Mouse (Mus musculus): ENCODE results near the gene Endog.
"Not testable (repeated sequence)": the region's sequence is repeated elsewhere in the genome, so short reads cannot be mapped to it uniquely, and the experiment has no call there.

The Endog gene

DNA sequence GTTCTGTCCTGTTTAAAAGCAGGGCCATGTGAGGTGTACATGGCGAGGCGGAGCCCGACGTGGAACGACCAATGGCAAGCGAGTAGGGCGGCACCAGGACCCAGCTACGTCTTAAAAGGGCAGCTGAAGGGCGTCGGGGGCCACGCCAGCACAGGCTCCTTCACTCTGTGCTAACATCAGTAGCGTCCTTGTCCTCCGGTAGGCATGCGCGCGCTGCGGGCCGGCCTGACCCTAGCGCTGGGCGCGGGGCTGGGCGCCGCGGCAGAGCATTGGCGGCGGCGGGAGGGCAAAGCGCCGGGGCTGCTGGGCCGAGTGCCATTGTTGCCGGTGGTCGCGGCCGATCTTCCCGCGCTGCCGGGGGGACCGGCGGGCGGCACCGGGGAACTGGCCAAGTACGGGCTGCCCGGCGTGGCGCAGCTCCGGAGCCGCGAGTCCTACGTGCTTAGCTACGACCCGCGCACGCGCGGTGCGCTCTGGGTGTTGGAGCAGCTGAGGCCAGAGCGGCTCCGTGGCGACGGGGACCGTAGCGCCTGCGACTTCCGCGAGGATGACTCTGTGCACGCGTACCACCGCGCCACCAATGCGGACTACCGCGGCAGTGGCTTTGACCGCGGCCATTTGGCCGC, at the start of gene Endog:
Gene Endog, plus strand, starts transcription at position 123 of the 626 bp plus-strand sequence.
- DNase-seq: peak; percentile 92 to 93

DNA sequence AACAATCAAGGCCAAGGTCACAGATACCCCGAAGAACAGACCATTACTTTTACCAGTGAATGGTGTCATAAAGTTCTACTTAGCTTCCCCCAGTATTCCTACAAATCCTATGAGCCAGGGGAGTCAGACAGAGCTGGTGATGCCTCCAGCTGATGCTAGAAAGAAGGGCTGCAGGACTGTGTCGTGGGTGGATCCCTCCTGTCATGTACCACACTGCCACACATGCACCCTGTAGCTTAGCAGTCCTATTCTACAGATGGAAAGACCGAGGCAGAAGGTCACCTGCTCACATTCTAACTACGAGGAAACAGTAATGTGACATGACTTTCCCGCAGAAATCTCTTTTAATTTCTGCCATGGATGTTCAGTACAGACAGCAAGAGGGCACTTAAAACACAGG, 48.5 kb upstream of the Endog start:
- no peak for DNase-seq

DNA sequence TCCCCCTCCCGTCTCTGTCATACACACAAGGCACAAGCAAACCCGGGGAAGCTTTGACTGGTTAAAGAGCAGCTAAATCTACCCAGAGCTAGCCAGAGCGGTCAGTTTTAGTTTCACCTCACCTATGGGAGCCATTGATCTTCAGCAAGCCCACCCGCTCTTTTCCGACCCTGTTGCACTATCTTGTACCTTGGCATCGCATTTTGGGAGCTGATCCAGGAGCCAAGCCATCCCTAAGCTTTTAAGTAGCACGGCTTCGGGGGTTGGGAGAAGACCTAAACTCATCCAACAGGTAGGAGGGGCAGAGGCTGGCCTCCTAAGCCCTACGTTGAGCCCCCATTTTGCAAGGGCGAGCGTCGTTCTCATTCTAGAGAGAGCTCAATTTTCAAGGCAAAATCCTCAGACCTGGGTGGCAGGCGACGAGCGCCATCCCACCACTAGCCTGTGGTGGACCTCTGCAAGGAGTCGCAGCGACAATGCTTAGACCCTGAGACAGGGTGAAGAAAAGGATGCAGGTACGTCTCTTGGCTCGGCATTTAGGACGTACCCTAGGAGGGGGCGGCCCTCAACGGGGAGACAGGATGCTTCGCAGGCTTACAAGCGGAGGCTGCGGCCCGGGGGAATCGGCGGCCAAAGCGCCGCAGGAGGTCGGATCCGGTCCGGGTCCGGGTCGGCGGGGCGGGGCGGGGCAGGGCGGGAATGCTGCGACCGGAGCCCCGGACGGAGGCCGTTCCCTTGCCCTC, 47.4 kb upstream of the Endog start:
- DNase-seq: no peak

DNA sequence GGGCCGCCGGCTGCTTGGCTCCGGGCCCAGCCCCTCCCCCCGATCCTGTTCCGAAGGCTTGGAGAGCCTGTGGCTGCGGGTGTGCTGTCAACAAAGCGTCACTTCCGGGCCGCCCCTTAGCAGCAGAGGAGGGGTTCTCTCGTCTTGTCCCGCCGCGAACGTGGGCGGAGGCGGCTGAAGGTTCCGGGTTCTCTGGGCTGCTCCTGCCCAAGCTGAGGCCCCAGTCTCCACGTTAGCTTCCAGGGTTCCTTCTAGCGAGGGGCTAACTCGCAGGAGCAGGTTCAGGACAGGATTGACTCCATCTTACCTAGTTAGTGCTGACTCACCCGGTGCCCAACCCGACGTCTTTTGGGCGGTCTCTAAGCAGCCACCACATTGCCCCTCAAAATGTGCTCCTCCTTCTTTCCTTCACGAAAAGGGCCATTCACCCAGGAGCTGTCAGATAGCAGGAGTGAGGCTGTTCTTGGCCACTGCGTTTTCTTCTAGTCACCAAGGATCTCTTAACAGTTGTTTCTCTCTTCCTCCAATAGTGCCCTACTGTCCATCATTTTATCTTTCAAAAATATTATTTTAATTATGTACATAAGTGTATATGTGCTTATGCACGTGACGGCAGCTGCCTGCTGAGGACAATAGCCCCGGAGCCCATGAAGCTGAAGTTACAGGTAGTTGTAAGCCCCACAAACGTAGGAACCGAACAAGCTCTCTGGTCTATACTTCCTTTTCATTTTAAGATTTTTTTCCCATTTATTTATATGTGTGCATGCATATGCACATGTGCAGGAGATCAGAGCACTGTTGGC, 46.6 kb upstream of the Endog start, which contains the start of gene Zer1:
Gene Zer1, minus strand, starts transcription at position 114 of the 803 bp plus-strand sequence.
- peak; percentile 97 for DNase-seq

DNA sequence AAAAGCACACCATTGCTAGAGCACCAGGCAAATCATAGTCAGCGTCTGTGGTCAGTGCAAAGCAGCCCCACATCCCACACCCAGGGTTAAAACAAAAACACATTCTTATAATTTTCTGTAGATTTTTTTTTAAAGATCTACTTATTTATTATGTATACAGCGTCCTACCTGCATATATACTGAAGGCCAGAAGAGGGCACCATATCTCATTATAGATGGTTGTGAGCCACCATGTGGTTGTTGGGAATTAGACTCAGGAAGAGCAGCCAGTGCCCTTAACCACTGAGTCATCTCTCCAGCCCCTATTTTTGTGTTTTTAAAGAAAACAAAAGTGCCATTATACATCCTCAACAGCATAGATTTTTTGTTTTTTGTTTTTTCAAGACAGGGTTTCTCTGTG, 42.5 kb upstream of the Endog start:
- DNase-seq: peak in 1 of 2 experiments; percentile 58

DNA sequence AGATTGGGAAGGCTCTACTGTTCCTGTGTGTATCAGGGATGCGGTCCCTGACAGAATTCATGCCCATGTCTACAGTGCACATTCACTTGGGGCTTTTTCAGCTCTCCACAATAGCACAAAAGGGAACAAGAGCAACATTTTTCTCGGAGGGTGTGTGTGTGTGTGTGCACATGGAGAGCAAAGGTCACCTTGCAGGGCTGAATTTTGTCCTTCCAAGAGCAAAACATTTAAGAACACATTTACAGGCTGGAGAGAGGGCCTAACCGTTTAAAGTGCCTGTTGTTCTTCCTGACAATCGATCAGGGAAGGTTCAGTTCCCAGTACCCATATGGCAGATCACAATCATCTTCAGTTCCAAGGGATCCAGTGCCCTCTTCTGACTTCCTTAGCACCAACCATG, 41.1 kb upstream of the Endog start:
- no peak for DNase-seq

DNA sequence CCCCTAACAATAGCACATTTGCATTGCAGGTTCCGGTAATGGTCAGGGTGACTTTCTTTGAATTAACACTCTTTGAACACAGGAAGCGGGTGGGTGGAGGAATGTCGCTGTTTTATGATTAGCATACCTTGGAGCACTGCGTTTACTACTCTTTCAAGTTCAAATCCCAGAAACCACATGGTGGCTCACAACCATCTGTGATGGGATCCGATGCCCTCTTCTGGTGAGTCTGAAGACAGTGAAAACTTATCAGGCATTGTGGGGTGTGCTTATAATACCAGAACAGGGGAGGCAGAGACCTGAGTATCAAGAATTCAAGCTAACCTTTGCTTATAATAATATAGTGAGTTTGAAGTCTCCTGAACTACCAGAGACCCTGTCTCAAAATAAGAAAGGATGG, 40.1 kb upstream of the Endog start:
- DNase-seq: not testable (repeated sequence)

DNA sequence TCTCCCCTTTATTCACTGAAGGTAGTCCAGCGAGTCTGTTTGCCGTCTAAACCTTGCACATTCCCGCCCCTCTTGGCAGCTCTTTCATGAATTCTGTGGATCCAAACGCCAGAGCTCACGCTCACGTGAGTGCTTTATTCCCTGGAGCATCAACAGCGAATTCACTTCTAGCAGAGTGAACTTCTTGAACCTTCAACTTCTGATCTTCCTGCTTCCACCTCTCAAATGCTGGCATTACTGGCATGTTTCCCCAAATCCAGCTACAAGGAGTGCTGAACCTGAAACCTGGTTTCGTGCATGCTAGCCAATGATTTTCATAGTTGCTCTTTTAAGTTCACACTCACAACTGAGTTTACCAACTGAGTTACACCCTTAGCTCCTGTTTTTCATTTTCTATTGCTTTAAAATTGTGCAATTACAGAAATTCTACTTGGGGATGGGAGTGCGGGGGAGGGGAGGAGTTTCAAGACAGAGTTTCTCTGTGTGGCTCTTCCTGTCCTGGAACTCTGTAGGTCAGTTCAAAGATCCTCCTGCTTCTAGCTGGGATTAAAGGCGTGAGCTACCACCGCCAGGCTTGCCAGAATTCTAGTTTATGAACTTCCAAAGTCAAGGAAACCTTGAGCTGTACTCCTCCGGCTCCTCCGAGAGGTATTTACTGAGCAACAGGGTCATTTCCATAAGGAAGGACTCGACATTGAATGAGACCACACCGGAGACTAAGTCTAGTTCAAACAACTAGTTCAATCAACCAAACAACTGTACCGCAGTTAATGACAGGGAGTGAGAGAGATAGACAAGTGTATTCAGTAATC, 38.3 kb upstream of the Endog start:
- DNase-seq: peak; percentile 37 to 55

DNA sequence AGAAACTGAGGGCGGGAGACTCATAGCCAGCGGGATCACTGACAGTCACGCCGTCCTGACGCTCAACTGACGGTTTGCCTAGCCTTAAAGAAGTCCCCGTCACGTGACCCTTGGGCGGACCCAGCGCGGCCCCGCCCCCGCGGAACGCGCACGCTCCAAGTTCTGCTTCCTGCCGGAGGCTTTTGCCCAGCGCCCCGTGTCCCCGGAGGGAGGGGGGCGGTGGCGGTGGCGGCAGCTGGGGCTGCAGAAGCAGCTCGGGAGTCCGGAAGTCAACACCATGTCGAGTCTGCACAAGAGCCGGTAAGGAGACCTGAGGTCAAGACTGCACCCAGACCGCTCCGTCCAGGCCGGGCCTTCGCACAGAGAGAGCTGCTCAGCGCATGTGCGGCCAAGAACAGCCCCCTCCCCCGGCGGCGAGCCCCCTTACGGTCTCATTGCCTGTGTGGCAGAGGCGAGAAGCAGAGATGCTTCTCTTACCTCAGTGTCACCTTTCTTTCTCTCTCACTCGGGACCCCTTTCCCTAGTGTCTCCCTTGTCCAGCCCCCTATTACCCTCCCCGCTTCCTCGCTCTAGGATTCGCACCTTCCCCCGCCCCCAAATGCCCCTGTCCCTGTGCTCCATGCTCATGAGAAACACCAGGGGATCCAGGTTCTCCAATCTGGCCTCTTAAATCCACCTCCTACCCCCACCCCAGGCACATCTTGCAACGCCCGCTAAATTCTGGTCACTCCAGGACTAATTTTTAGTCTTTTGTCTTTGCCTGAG, 37.5 kb upstream of the Endog start, which contains the start of gene Tbc1d13:
Gene Tbc1d13, plus strand, starts transcription at position 134 of the 765 bp plus-strand sequence.
- peak; percentile 98 to 99 for DNase-seq

DNA sequence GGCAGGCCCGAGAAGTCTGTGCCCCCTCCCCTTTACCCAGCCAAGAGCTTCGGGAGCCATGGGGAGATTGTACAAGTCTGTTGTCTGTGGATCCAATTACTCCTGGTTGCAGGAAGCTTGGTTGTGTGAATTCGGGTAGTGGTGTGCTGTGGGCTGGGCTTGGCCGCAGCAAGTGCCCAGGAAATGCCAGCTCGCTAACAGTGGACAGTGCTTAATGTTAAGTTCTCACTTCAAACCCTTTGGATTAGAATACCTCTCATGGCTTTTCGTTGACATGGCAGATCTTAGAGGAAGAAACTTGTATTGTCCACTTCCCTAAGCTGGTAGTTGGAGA, 36.9 kb upstream of the Endog start:
- DNase-seq: no peak

DNA sequence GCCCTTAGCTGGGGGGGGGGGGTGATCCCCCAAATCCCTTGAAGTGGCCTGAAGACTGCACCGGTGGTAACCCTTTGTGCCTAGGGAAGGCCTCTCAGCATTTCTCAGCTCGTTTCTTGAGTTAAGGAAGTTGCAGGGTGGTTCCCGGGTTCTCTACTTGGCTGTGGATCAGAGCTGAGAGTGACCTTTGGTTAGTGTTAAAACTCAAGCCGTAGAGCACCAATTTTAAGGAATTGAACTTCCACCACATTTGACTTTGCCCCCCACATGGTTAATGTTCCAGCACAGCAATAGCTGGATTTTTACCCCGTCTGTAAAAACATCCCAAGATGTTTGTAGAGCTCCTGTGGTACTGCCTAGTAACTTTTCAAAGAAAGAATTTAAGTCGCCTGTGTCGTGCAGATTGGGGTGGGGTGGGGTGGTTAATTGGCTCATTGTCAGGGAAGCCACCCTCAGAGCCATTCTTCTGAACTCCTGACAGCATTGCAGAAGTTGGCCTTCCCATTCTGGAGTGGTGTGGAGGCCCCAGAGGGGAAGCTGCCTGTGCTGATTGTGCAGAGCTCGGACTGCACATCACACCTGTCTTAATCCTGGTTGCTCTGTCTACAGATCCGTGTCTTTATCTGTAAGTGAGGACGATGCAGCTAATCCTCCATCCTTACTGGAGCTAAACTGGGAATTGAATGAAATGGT, 36.2 kb upstream of the Endog start:
- no peak for DNase-seq

DNA sequence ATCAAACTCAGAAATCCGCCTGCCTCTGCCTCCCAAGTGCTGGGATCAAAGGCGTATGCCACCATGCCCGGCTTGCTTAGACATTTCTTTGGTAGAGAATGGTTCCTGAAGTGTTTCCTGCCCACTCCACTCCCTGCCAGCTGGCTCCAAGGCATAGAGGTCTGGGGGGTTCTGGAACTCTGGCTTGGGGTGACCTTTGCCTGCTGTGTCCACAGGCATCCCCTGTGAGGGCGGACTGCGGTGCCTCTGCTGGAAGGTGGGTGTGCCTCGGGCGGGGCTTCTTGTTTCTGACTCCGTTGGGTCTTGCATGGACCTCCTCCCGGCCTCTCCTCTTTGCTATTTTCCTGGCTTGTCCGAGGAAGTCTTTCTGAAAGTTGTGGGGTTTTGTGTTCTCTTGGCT, 34.8 kb upstream of the Endog start:
- DNase-seq: no peak

DNA sequence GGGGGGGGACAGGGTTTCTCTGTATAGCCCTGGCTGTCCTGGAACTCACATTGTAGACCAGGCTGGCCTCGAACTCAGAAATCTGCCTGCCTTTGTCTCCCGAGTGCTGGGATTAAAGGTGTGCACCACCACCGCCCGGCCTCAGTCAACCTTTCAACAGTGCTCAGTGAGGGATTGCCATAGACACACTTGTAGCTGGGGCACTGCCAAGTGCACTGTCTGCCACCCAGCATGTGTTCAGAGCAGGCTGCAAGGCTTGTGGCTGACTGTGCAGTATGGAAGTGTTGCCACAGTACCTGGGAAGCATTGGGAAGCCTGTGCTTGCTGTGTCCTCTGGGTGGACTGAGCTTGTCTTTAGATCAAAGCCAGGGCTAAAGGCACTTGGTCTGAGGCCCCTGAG, 31.3 kb upstream of the Endog start:
- not testable (repeated sequence) for DNase-seq

DNA sequence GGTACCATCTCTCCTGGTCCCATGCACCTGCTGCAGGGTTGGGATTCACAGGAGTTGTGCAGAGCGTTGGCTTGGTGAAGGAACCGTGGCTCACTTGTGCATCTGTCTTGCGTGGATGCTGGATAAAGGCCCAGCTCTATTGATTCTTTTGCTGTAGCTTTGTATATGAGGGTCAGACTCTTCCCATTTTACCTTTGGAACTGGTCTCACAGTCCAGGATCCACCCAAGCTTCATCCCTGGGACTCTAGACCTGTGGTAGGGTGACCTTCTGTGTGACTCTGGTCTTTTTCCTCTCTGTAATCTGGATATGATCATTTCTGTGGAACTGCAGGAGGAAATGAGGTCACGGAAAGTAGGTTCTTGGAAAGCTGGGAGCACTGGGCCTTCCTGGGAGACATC, 26.9 kb upstream of the Endog start:
- no peak for DNase-seq

DNA sequence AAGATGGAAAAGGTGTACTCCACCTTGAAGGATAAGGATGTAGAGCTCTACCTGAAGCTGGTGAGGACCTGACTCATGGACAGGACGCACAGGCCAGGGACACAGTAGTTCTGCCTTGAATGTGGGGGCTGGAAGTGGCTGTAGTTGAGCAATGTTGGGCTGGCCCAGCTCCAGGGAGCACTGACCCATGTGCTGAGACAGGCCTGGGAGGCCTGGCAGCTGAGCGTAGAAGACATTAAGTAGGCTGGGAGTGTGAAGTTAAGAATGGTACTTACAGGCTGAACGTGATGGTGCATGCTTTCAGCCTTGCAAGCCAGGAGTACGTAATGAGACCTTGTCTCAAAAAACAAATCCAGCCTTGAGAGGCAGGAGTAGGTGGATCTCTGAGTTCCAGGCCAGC, 23.8 kb upstream of the Endog start:
- peak; percentile 79 to 84 for DNase-seq

DNA sequence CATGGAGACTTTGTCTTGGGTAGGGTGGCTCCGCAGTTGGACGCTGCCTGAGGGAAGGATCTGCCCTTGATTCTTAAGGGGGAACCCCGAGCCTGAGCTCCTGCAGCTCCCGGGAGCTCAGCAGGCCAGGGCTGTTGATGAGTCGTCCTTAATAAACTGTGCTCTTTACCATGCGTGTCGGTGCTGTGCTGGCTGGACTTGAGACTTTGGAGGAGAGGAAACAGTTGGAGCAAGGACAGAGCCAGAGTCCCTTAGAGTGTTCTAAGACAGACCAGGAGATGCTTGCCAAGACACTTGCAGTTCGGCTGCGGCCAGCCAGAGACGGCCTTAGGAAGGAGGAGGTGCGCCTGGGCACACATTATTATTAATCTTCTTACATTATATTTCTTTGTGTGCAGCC, 19.5 kb upstream of the Endog start:
- DNase-seq: no peak

DNA sequence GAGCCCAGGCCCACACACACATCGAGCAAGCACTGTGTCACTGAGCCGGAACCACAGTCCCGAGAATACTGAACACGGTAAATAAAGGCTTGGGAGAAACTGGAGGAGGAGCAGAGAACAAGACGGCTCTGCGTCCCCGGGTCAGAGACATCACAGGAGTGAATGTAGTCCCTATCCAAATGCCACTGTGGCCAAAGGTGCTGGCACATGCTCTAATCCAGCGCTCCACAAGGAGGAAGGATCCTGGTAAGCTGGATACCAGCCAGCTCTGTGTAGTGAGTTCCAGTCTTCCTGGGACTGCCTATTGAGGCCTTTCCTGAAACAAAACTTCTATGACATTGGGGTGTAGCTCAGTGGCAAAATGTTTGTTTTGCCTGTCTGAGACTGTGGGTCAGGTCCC, 18.7 kb upstream of the Endog start:
- no peak for DNase-seq

DNA sequence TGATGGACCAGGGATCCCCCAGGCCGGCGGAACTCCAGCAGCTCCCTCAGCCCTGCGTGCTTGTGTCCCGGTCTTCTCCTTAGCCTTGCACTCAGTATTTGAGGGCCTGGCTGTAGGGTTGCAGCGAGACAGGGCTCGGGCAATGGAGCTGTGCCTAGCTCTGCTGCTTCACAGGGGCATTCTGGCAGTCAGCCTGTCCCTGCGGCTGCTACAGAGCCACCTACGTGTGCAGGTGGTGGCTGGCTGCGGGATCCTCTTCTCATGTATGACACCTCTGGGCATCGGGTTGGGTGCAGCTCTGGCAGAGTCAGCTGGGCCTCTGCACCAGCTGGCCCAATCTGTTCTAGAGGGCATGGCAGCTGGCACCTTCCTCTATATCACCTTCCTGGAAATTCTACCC, 11.4 kb upstream of the Endog start:
- DNase-seq: not testable (repeated sequence)

DNA sequence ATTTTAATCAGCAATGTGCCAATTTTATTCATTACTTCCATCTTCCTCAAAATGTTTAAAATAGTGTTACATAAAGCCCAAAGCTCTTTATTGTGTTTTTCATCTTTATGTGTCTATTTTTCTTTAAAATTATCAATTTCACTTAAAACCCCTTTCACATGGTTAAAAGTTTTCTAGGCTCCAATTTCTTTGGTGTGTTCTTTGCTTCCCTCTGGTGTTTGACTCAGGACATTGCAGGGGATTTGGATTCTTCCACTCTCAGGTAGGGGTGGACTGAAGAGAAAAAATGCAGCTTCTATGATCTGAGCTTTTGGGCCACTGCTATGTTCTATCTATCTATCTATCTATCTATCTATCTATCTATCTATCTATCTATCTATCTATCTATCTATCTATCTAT, 9.5 kb upstream of the Endog start:
- DNase-seq: no peak

DNA sequence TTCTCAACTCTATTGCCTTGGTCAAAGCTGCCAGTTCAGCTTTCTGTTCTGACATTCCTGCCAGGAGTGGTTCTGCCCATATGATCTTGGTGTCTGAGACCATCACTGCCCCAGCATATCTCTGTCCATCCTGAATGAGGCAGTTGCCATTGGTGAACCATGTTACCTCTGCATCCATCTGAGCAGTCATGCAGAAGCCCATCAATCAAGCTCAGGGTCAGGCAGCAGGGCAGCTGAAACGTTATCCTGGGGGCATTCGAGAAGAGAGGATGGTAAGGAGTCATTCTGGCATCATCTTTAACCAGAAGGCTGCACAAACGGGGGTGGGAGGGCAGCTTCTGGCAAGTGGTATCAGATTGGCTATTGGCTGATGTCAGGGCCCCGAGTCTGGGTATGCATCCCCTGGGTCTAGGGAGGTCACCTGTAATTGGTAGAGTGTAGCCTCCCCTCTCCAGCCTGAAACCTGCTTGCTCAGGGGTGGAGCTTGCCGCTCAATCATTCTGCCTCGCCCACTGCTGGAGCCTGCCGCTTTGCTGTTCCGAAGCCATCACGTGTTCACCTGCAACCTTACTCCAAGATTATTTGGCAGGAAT, 6.9 kb upstream of the Endog start:
- DNase-seq: no peak

DNA sequence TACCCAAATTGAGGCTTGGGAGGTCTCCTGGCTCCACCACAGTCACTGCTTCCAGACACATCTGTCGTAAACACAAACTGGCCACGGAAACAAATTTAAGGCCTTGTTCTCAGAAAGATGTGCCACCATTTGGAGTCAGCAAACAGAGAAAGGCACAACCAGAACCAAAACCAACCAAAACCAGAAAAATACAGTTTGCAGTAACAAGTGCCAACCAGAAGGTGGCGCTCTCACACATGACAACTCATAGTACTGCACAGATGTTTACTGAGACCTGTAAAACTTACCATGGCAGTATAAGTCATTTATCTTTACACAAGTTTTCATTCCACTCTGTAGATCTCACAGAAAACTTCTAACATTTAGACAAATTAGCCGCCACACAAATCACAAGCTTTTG, 4.6 kb upstream of the Endog start:
- DNase-seq: no peak

Measured in lung, adult 18-20 months (tissue).